Mouse (Mus musculus) c-Kit-positive CD71-positive TER-119-negative erythroid progenitor cells, embryonic 14.5 days (primary cell): ENCODE measurements around the gene Ankrd17.

Experiments
- DNase-seq: peaks from one replicate; pipeline ENCODE4 v3.0.0-alpha.2; 2013; ENCODE audit warnings: low read depth

Gene Ankrd17

DNA sequence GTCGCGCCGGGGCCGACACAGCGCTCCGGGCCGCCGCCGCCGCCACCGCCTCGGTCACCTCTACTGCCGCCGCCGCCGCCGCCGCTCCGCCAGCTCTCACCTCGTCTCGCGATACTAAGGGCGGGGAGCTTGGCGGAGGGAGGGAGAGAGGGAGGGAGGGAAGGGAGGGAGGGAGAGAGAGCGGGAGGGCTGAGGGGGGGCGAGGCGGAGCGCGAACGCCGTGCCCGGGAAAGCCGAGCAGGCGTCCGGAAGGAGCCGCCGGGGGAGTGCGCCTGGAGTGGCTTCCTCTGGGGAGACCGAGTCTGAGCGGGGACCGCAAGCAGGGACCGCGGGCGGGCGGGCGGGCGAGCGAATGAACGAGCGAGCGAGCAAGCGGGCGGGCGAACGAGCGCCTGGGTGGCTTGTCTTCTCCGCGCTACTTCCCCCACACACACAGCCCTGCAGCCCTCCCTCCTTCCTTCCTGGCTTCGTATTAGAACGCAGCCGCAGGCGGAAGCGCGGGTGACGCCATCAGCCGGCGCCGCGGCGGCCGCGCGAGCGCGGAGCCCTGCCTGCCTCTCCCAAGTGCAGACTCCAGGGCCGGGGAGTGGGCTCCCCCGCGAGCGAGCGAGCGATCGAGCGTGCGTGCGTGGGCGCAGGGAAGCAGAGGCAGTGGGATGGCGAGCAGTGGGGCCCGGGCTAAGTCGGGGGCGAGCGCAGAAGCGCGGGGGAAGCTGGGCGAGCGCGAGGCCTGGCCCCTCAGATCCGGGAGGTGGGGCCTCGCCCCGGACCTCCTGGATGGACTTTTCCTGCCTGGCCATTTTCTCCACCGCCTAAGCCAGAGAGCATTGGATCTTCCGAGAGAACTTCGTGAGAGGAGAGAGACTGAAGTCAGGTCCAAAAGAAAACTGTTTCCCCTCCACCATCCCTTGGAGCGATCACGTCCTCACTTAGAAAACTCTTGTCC, at the start of gene Ankrd17:
Gene Ankrd17, minus strand, starts transcription at position 457 of the 946 bp plus-strand sequence.
- peak; percentile 78 for DNase-seq

DNA sequence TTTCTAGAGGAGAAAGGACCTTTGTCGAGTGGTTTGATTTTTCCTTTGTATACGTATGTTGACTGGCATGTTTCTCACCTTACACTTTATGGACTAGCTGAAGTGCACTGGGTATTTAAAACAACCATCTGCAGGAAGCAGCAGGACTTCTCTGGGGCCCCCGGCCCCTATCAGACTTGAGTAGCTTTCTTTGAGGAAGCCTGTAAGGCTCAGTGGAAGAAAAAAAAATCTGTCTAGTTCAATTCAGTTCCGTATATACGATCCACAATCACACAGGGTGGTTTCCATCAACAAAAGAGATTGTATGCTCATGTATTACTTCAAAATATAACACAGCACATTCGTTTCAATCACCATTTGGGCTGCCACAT, 48.5 kb upstream of the Ankrd17 start:
- no peak for DNase-seq

GRCm38 (mm10) chr5:90414142-90414924, 48.0 kb upstream of the Ankrd17 start:
- no peak for DNase-seq

GRCm38 (mm10) chr5:90405210-90405609, 38.8 kb upstream of the Ankrd17 start:
- no peak for DNase-seq

DNA sequence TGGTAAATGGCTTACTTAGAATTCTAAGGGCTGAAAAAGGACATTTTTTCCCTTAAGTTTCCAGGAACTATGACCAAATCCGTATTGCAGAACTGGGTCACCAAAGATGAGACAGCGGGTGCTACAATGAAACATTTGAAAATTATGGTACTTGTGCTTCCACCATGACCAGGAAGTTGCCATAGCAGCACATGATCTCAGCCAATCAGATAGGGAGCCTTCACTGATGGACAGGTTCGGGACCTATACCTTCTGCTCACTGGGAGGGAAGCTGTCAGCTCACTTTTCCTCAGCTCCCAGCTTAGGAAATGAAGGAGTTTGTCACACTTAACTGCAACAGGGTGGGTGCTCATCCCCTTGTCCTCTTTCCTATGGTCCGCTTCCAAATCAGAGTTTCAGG, 30.4 kb upstream of the Ankrd17 start:
- no peak for DNase-seq

DNA sequence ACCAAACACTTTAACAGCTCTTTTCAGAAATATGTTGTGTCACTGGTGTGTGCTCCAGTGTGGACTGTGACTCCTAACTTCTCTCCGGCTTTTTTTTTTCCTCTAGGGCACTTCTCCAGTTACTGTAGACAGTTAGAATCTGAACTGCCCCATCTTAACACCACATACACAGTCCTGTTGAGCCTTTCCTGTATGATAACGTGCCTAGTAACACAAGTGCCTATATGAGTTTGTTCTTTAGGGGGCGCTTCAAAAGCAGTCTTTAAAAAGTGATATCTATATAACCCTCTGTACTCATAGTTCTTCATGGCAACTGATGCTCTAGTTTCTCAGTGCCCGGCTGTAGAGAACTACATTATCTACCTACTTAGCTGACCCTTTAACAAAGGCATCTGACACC, 27.9 kb upstream of the Ankrd17 start:
- DNase-seq = no peak

- DNase-seq = no peak
Observed at GRCm38 (mm10) chr5:90393764-90394163, 27.4 kb upstream of the Ankrd17 start.

GRCm38 (mm10) chr5:90383080-90383479, 16.7 kb upstream of the Ankrd17 start:
- peak; percentile 17 for DNase-seq

DNA sequence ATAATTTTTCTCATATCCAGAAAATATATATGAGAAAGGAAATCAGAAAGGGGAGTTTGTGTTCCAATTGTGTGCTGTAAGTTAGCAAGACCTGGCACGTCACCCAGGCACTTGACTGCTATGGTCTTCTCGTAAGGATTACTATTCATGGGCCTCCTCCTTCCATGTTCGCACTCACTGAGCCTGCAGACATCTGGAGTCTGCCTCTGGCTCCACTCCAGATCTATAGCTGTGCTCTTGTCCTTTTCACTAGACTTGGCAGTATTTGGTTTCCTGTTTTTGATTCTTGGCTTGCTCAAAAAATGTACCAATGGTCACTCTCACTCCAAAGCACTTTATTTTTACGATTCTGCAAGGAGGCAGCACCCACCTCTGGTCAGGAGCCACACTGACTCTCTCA, 15.1 kb upstream of the Ankrd17 start:
- no peak for DNase-seq

GRCm38 (mm10) chr5:90373708-90374107, 7.3 kb upstream of the Ankrd17 start:
- DNase-seq = no peak

DNA sequence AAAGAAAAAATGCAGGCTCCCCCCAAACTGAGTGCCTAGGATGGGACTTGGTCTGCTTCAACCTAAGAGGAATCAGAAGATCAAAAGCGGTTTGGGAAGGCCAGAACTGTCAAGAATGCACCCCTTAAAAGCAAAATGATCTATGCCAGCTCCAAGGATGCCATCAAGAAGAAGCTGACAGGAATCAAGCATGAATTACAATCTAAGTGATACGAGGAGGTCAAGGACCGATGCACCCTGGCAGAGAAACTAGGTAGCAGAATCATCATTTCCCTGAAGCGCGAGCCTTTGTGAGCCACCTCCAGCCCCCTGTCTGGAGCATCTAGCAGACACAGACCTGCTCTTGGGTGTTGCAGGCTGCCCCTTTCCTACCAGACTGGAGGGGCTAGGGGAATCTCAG, 4.0 kb upstream of the Ankrd17 start:
- DNase-seq = no peak

DNA sequence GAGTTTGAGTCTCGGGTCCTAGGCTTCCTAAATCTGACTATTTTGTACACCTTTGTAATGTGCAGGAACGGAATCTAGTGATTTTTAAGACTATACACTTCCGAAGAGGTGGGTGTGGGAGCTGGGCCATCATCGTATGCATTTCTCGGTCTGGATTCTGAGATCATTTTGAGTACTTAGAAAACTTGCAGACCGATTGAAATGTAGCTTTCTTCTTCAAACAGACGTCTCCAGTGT, 608 bp upstream of the Ankrd17 start, which contains the start of gene Gm9958:
Gene Gm9958, plus strand, starts transcription at position 138 of the 237 bp plus-strand sequence.
- no peak for DNase-seq

DNA sequence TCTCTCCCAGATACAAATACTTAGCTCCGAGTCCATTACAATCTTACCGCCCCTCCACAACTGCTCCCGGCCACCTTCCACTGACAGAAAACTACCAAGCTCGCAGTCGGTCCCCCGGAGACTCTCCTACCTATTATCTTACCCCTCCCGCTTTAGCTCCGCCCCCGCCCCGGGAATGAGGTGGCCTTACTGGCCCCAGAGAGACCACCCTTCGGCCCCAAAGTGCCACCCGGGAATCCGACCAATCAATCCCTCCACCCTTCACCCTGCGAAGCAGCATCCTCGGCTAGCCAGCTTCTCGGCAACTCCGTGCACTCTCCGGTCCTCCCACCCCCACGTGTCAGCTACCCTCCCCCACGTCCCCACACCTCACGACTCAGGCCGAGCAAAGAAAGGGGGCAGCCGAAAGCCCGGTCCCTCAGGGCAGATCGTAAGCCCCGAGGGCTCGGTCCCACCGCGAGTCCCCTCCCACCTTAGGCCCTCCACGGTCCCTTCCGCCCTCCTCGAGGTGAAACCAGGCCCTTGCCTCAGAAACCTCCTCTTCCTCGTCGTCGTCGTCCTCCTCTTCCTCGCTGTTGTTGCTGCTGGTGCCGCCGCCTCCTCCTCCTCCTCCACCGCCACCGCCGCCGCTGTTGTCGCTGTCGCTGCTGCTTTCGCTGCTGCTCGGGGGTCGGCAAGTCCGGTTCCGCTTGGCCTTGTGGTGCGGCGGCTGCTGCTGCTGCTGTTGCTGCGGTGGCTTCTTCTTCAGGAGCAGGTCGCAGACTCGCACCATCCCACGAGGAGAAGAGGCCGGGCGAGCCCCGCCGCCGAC, 1.0 kb downstream of the Ankrd17 start:
- DNase-seq = no peak

GRCm38 (mm10) chr5:90364526-90364925, 1.9 kb downstream of the Ankrd17 start:
- DNase-seq = peak; percentile 89

DNA sequence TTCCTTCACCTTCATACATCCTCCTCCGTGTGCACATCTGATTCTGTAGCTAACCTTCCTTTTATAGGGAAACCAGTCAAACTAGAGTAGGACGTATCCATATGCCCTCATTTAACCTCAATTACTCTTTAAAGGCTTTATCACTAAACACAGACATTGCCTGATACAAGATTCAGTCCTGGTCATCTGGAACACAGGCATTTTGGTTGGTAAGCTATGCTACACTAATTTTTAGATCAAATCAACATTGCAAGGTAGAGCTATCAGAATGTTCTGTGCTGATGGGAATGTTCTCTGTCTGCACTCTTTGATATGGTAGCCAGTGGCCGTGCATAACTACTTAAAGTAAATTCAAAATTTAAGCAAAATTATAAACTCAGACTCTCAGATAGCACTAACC, 10.6 kb downstream of the Ankrd17 start:
- DNase-seq = no peak

GRCm38 (mm10) chr5:90353552-90354317, 12.6 kb downstream of the Ankrd17 start:
- no peak for DNase-seq

GRCm38 (mm10) chr5:90346877-90347276, 19.5 kb downstream of the Ankrd17 start:
- DNase-seq = no peak

GRCm38 (mm10) chr5:90340847-90341246, 25.5 kb downstream of the Ankrd17 start:
- no peak for DNase-seq

DNA sequence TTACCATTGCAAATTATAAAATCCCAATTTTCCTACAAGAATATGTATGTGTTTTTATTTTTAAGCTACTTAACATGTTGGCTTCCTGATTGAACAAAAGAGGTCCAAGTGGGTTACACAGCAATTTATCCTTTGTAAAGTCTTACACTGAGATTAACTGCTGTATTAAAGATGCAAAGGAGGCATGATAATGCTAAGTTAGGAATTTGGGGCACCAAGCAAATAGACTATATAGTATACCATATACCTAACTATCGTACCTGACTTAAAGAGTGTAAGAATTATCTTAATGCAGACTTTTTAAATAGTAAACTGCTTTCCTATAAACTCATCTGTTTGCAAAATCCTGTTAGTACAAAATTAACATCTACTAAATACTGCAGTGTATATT, 26.4 kb downstream of the Ankrd17 start:
- DNase-seq = no peak

GRCm38 (mm10) chr5:90339129-90339952, 27.0 kb downstream of the Ankrd17 start:
- DNase-seq = no peak
